Mouse (Mus musculus): ENCODE data around the gene Tfap2c.
A peak's percentile ranks its signal among the peaks of the same experiment; 100 is the strongest.

Tfap2c gene

GRCm38 (mm10) chr2:172549371-172550155 lies at the start of gene Tfap2c:
TSS of gene Tfap2c (plus strand) at chr2:172549593.
- DNase-seq = peak; percentile 33

GRCm38 (mm10) chr2:172500752-172501316 lies 48.6 kb upstream of the Tfap2c start:
- no peak for DNase-seq

- peak; percentile 18 for DNase-seq
These were observed 48.1 kb upstream of the Tfap2c start for GRCm38 (mm10) chr2:172501341-172501740.

GRCm38 (mm10) chr2:172502168-172502567 lies 47.2 kb upstream of the Tfap2c start:
- DNase-seq = no peak

- DNase-seq = peak; percentile 34
These were observed 43.3 kb upstream of the Tfap2c start for GRCm38 (mm10) chr2:172506121-172506520.

DNA sequence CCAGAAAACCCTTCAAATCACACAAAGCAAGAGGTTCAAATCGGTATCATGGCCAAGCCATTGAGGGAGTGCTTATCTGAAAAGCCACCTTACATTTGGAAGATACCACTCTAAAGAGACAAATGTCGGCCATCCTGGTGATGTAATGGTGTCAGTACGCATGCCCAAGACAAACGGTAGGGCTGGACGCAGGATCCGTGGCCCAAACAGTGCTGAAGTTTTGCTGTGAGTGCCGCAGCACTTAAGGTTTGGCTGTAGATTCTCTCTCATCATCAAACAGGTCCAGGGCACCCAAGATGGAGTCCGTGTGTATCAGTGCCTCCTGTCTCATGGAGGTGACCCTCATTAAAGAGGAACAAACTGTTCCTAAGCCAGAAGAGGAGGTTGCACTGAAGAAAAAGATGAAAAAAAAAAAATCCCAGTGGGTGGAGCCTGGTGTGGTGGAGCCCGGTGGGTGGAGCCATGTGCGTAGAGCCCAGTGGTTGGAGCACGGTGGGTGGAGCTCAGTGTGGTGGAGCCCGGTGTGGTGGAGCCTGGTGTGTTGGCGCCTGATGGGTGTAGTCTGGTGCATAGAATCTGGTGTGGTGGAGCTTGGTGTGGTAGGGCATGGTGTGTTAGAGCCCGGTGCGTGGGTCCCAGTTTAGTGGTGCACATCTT lies 39.2 kb upstream of the Tfap2c start:
- DNase-seq = no peak

DNA sequence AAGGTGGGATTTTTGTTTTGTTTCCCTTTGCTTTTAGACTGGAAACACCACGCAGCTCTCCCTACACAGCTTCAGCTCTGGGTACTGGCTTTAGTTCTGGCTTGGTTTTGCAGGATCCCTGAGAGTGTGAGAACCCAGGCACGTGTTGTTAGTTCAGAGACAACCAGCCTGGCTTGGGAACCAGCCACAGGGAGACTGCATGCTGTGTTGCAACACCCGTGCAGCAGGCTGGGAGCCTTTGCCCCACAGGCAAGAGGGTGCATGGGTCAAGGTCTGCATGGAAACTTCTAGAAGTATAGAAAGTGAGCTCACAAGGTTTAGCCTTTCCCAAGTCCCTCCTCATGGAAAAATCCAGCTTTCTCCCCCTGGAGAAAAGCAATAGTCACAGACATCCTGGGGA lies 38.5 kb upstream of the Tfap2c start:
- DNase-seq = no peak

GRCm38 (mm10) chr2:172516407-172516992 lies 32.9 kb upstream of the Tfap2c start:
- DNase-seq = no peak

DNA sequence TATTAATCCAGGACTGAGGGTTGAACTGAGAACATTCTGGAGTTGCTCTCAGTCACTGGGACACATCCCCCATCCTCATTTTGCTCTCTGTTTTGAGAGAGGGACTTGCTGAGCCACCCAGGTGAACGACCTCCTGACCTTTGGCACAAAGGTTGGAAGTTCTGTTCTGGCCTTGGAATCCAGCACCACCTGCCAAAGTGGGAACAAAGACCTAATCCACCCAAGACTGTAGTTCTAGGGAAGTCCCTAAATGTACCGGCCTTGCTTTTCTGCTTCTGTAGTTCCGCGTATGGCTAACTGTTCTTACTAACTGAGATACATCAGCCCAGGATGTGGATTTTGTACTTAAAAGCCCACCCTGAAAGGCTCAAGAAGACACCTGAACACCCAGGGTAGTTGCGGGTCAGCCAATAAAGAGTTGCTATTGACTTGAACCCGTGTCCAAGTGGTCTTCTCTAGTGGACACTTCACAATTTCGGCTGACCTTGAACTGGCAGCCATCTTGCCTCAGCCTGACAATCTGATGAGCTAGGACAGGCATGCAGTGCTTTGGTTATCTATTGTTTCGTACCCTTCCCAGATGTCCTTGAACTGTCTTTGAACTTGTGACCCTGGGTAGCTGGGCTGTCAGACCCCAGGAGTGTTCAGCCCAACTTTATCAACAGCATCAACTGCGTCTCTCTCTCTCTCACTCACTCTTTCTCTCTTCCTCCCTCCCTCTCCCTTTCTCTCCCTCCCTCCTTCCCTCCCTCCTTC lies 28.6 kb upstream of the Tfap2c start:
- no peak for DNase-seq

- DNase-seq = no peak
These were observed 26.9 kb upstream of the Tfap2c start for GRCm38 (mm10) chr2:172522528-172522927.

GRCm38 (mm10) chr2:172527175-172527574 lies 22.2 kb upstream of the Tfap2c start:
- DNase-seq = no peak

GRCm38 (mm10) chr2:172543987-172544386 lies 5.4 kb upstream of the Tfap2c start:
- DNase-seq = no peak

GRCm38 (mm10) chr2:172544601-172545127 lies 4.7 kb upstream of the Tfap2c start:
- no peak for DNase-seq

GRCm38 (mm10) chr2:172545592-172546235 lies 3.7 kb upstream of the Tfap2c start:
- no peak for DNase-seq

- no peak for DNase-seq
These were observed 2.8 kb upstream of the Tfap2c start for GRCm38 (mm10) chr2:172546551-172546950.

- DNase-seq = peak; percentile 31
These were observed 2.3 kb upstream of the Tfap2c start for GRCm38 (mm10) chr2:172547116-172547515.

DNA sequence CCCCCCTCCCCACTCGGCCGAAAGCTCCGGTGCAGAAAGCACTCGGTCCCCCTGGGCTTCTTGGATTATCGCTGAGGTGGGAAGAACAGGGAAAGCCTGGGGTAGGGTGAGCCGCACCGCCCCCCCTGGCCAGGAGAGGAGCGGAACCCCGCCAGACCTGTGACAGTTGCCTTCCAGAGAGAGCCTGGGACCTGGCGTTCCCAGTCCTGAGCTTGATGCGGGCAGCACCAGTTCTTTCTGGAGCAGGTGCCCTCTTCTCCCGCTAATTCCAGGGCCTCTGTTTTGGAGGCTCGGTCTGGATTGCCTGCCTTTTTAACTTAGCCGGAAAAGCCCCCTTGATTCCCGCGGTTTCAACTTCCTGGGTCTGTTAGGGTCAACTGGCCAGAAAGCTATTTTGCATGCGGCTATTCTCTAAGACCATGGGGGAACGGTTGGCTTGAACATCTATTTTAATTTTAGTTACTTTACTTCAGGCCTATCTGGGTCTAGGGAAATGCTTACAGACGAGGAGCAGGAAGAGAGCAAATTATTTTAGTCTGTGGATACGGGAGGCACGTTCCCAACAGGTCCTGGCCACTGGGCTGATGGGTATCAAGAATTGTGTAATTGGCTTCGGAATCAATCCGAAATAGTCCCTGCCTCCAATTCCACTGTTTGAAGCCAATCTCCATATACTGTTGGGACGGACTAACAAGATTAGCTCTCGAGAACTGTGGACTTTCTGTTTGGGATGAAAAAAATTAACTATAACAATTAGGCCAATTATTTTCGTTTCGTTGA lies 1.4 kb upstream of the Tfap2c start:
- DNase-seq = no peak

GRCm38 (mm10) chr2:172548672-172549255 lies 629 bp upstream of the Tfap2c start:
- no peak for DNase-seq

DNA sequence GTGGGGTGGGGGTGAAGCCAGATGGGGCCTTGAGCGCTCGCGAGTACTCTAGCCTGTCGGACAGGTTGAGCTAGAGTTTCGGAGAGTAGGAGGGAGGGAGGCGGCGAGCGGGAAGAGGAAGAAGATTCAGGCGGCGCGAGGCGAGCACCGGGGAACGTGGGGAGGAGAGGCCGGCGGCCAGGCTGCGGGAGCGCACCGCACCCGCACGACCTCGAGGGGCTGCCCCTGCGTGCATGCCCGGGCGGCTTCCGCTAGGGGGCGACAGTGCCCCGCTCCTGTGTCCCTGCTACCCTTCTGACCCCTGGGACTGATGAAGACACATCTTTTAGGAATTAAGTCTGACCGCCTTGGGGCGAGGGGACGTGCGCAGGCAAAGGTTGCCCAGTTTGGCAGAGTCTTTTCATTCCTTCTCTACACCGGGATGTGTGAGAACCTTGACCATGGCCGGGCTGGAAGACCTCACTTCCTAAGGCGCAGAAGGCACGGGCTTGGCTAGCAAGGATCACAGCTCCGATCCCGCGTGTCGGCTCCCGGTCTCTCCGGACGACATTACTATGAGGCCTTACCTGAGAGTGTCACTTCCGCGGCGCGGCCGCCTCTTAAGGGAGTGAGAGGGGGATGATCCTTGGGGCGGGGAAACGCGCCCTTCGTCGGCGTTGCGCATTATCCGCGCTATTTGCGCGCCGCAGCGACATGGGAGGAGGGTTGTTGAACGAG lies 1.1 kb downstream of the Tfap2c start:
- DNase-seq = peak; percentile 57

GRCm38 (mm10) chr2:172551081-172551720 lies 1.8 kb downstream of the Tfap2c start:
- no peak for DNase-seq

Measured in kidney, adult 18-20 months (tissue).